Mouse (Mus musculus) spleen, adult 10 weeks (tissue): Measurements from ENCODE around the gene Tmem211. TPM values are rescaled to one million over a fixed set of nuclear protein-coding genes. Genes with fewer than 3 reads are reported as not detected.

Experiments used
- polyA plus RNA-seq: library from polyadenylated mRNA; stranded (reverse); fragments of 350-450 nt; fragmentation: Illumina TruSeq; extraction: RNeasy Lipid Tissue Mini Kit (QIAGEN cat#74804); gene quantifications from one replicate; pipeline ENCODE4 v1.2.3, GENCODE M21; 2015; ENCODE audit warnings: low replicate concordance; ENCODE audit not compliant: insufficient read depth

Gene Tmem211
- not detected for polyA plus RNA-seq

GRCm38 (mm10) chr5:113226632-113227102 is at the start of gene Tmem211:
Gene Tmem211, plus strand, starts transcription at chr5:113226909.

GRCm38 (mm10) chr5:113221147-113221865 is 5.4 kb upstream of the Tmem211 start, which contains the start of gene 2900026A02Rik:
Gene 2900026A02Rik, minus strand, starts transcription at chr5:113221236.

Other genes with a start within 250 kb of the Tmem211 start
- 67.6 TPM for gene Grk3, start 211.1 kb upstream of the Tmem211 start, polyA plus RNA-seq
- not detected for gene Crybb2, start 156.8 kb upstream of the Tmem211 start, polyA plus RNA-seq
- gene Crybb3, start 145.3 kb upstream of the Tmem211 start, polyA plus RNA-seq = not detected
- 7.3 TPM for gene 2900026A02Rik, start 5.7 kb upstream of the Tmem211 start, polyA plus RNA-seq
- gene Sgsm1, start 83.9 kb downstream of the Tmem211 start, polyA plus RNA-seq = not detected
- gene Aym1, start 130.4 kb downstream of the Tmem211 start, polyA plus RNA-seq = not detected